Mouse (Mus musculus): ENCODE measurements around the gene Msh2. TPM values are rescaled to one million over a fixed set of nuclear protein-coding genes. Genes with fewer than 3 reads are reported as not detected.

The Msh2 gene
- polyA plus RNA-seq, 1 experiment from 2014 or later = 31.7 TPM

GRCm38 (mm10) chr17:87766888-87767287 lies 94.8 kb downstream of the Msh2 start:
- H3K9me3 ChIP-seq (ENCODE audit: control insufficient read depth, low read length) = no peaks in the 10 kb centered on the region
- H3K9ac ChIP-seq (ENCODE audit: low read depth, low read length) = no peak overlapping the region
- no peaks in the 10 kb centered on the region for H3K4me1 ChIP-seq (ENCODE audit: control insufficient read depth, insufficient read depth, low read length)
- H3K4me3 ChIP-seq (ENCODE audit: low read depth, low read length) = no peak overlapping the region
- no peaks in the 10 kb centered on the region for H3K36me3 ChIP-seq (ENCODE audit: control insufficient read depth, insufficient read depth, low read length)
- no peak overlapping the region for H3K4me2 ChIP-seq (ENCODE audit: low read depth, low read length)
- H3K27ac ChIP-seq (replicated peaks; ENCODE audit: low read depth, low read length) = no peak overlapping the region
- WGBS = 90% methylated on average over 6 of the region's 6 CpGs
- ATAC-seq (ENCODE audit: low read depth) (no peak), DNase-seq (ENCODE audit: low spot score) (no peak)
- H3K27me3 ChIP-seq (replicated peaks; ENCODE audit: control insufficient read depth, insufficient read depth, low read length) = 0 out of 2 replicates have a peak, but pooled peaks cover 3% of the 10 kb centered on the region

DNA sequence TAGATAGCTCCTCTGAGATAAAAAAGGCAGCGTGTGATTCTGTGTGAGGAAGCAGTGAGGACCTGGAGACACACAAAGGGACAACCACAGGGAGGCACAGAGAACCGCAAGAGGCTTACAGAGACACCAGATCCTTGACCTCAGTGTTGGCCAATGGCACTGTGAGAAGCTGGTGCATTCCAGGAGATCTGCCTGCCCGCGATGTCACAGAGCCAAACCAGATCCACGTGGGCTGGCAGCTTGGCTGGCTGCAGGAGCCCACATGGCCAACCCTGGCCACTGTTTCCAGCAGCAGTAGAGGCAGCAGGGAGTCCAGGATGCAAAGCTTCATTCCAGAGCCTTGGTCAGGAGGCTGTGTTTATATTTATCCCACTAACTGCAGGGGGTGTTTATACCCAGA lies 98.6 kb downstream of the Msh2 start:
- no peak overlapping the region for H3K4me3 ChIP-seq (ENCODE audit: low read depth, low read length)
- DNase-seq (ENCODE audit: low spot score) (peak; percentile 9), ATAC-seq (ENCODE audit: low read depth) (no peak)
- H3K36me3 ChIP-seq (ENCODE audit: control insufficient read depth, insufficient read depth, low read length) = no peaks in the 10 kb centered on the region
- no peaks in the 10 kb centered on the region for H3K27me3 ChIP-seq (replicated peaks; ENCODE audit: control insufficient read depth, insufficient read depth, low read length)
- no peak overlapping the region for H3K9ac ChIP-seq (ENCODE audit: low read depth, low read length)
- H3K4me1 ChIP-seq (ENCODE audit: control insufficient read depth, insufficient read depth, low read length) = no peaks in the 10 kb centered on the region
- no peak overlapping the region for H3K27ac ChIP-seq (replicated peaks; ENCODE audit: low read depth, low read length)
- H3K4me2 ChIP-seq (ENCODE audit: low read depth, low read length) = no peak overlapping the region
- no peaks in the 10 kb centered on the region for H3K9me3 ChIP-seq (ENCODE audit: control insufficient read depth, low read length)
- 69% methylated on average over 2 of the region's 5 CpGs for WGBS

- 78% methylated on average over 3 of the region's 3 CpGs for WGBS
- Histone ChIP-seq H3K36me3 (ENCODE audit: control insufficient read depth, insufficient read depth, low read length) (no peaks in the 10 kb centered on the region), H3K9me3 (ENCODE audit: control insufficient read depth, low read length) (no peaks in the 10 kb centered on the region), H3K27me3 (replicated peaks; ENCODE audit: control insufficient read depth, insufficient read depth, low read length) (no peaks in the 10 kb centered on the region), H3K4me2 (ENCODE audit: low read depth, low read length) (no peak overlapping the region), H3K27ac (replicated peaks; ENCODE audit: low read depth, low read length) (no peak overlapping the region), H3K4me3 (ENCODE audit: low read depth, low read length) (no peak overlapping the region), H3K4me1 (ENCODE audit: control insufficient read depth, insufficient read depth, low read length) (no peaks in the 10 kb centered on the region), H3K9ac (ENCODE audit: low read depth, low read length) (no peak overlapping the region)
- no peak for ATAC-seq (ENCODE audit: low read depth)
- DNase-seq (ENCODE audit: low spot score) = no peak
These were observed 101.0 kb downstream of the Msh2 start for GRCm38 (mm10) chr17:87773175-87773574.

Other genes starting within 250 kb of the Msh2 start
- not detected in 2 replicates for gene Stpg4, start 244.6 kb upstream of the Msh2 start, polyA plus RNA-seq (2014; fragmentation: Nextera tagmentation; extraction: Ambion mirVana)
- gene Calm2, start 225.4 kb upstream of the Msh2 start, polyA plus RNA-seq (2014; fragmentation: Nextera tagmentation; extraction: Ambion mirVana) = 1,001 and 1,028 TPM in 2 replicates
- gene Epcam, start 36.4 kb upstream of the Msh2 start, polyA plus RNA-seq (2014; fragmentation: Nextera tagmentation; extraction: Ambion mirVana) = 88.9 and 110 TPM in 2 replicates
- not detected in 2 replicates for gene Kcnk12, start 125.7 kb downstream of the Msh2 start, polyA plus RNA-seq (2014; fragmentation: Nextera tagmentation; extraction: Ambion mirVana)
- gene Rpl36-ps4, start 248.6 kb downstream of the Msh2 start, polyA plus RNA-seq (2014; fragmentation: Nextera tagmentation; extraction: Ambion mirVana) = not detected in 2 replicates

Measured in embryonic facial prominence, embryonic 14.5 days (tissue).